Mouse (Mus musculus) liver, adult 2 months (tissue): Measurements from ENCODE around the gene Sim1. TPM values are rescaled to one million over a fixed set of nuclear protein-coding genes. Genes with fewer than 3 reads are reported as not detected.

Experiments used
- DNase-seq: peaks from one replicate; pipeline ENCODE4 v3.0.0-alpha.2; 2011; ENCODE audit warnings: low read depth, low spot score; ENCODE audit errors: extremely low read depth
- H3K27ac ChIP-seq: fragments of 200-500 bp; replicated peaks from 2 replicates; pipeline ENCODE4 v1.5.1; 2012; ENCODE audit warnings: low read depth, mild to moderate bottlenecking, control low read depth, inconsistent platforms, low read length; ENCODE audit not compliant: insufficient read depth
- H3K27me3 ChIP-seq: fragments of 200-500 bp; 2 replicates; pipeline ENCODE4 v1.6.1; 2012; ENCODE audit warnings: mild to moderate bottlenecking, moderate library complexity, low read length, inconsistent platforms; ENCODE audit not compliant: control insufficient read depth, insufficient read depth
- H3K36me3 ChIP-seq: fragments of 200-500 bp; 2 replicates; pipeline ENCODE4 v1.6.1; 2012; ENCODE audit warnings: low read length, inconsistent platforms; ENCODE audit not compliant: control insufficient read depth, insufficient read depth
- H3K4me1 ChIP-seq: fragments of 200-500 bp; 2 replicates; pipeline ENCODE4 v1.6.1; 2011; ENCODE audit warnings: low read length; ENCODE audit not compliant: control insufficient read depth, insufficient read depth
- H3K4me3 ChIP-seq: fragments of 200-500 bp; 2 replicates; pipeline ENCODE4 v1.5.1; 2011; ENCODE audit warnings: low read depth, mild to moderate bottlenecking, control low read depth, low read length, moderate library complexity; ENCODE audit not compliant: insufficient read depth
- H3K79me2 ChIP-seq: fragments of 200-500 bp; 2 replicates; pipeline ENCODE4 v1.6.1; 2012; ENCODE audit warnings: inconsistent platforms, mild to moderate bottlenecking, low read length, moderate library complexity; ENCODE audit not compliant: control insufficient read depth, insufficient read depth
- H3K9ac ChIP-seq: fragments of 200-500 bp; 2 replicates; pipeline ENCODE4 v1.6.1; 2012; ENCODE audit warnings: low read depth, mild to moderate bottlenecking, control low read depth, inconsistent platforms, low read length
- CTCF ChIP-seq: fragments of 200-500 bp; IDR thresholded peaks from 2 replicates; pipeline ENCODE4 v1.5.1; 2011; ENCODE audit warnings: low read depth, low read length, control low read depth
- POLR2A ChIP-seq: fragments of 200-500 bp; IDR thresholded peaks from 2 replicates; pipeline ENCODE4 v1.6.1; 2011; ENCODE audit warnings: low read length, control low read depth; ENCODE audit not compliant: insufficient read depth; ENCODE audit errors: extremely low read depth
- WGBS: fragments of 180-500 bp; shearing (Covaris S2); methylation state at CpG from one replicate; pipeline ENCODE4 v1.1.7; 2018; 5-methylcytosine and 5-hydroxymethylcytosine counted together
- polyA plus RNA-seq: library from polyadenylated mRNA; depleted of rRNA; stranded (reverse); fragments of >200 nt; gene quantifications from 2 replicates; pipeline ENCODE4 v1.2.3, GENCODE M21; 2012
- total RNA-seq: library from RNA; depleted of rRNA; stranded (reverse); fragments of >200 nt; gene quantifications from 2 replicates; pipeline ENCODE4 v1.2.3, GENCODE M21; 2014

Gene Sim1
- total and polyA plus RNA-seq, 2 experiments: not detected

DNA sequence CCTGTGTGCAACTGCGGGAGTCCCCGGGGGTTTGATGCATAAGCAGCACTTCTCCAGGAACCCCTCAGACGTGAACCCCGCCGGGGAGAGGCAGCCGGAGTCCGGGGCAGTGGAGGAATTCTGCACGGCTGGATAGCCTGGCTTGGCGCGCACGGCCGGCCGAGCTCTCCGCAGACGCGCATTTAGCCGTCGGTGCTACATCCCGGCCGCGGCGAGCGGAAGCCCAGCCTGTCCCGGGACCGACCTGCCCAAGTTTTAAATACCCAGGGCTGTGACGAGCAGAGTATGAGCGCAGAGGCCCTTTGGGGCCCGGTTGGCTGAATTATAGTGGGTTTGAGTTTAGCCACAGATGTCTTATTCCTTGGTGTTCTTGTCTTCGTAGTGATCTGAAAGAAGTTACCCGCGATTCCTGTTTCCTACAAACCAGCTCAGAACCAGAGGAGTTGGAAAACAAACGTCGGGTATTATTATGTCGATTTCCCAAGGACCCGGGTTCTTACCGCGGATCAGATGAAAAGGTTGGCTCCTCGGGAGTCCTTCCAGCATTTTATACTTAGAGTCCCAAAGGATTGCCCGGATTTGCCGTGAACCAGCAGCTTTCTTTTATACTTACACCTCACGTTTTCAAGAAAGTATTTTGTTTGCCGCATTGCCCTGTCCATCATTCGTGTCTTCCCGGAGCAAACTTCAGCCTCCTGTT is 687 bp downstream of the Sim1 start:
- WGBS: 1% methylated on average over 44 of the region's 44 CpGs
- H3K27ac ChIP-seq: no peak overlapping the region
- H3K27me3 ChIP-seq: peaks cover 36% of the 10 kb centered on the region
- no peaks in the 10 kb centered on the region; the same call in none of the 2 replicates for H3K4me1 ChIP-seq
- H3K79me2 ChIP-seq: no peaks in the 10 kb centered on the region
- TF ChIP-seq CTCF (no peak), POLR2A (no peak)
- no peak overlapping the region for H3K9ac ChIP-seq
- H3K36me3 ChIP-seq: no peaks in the 10 kb centered on the region
- H3K4me3 ChIP-seq: peak overlapping the region; percentile 42; the same call in 1 of the 2 replicates
- no peak for DNase-seq

DNA sequence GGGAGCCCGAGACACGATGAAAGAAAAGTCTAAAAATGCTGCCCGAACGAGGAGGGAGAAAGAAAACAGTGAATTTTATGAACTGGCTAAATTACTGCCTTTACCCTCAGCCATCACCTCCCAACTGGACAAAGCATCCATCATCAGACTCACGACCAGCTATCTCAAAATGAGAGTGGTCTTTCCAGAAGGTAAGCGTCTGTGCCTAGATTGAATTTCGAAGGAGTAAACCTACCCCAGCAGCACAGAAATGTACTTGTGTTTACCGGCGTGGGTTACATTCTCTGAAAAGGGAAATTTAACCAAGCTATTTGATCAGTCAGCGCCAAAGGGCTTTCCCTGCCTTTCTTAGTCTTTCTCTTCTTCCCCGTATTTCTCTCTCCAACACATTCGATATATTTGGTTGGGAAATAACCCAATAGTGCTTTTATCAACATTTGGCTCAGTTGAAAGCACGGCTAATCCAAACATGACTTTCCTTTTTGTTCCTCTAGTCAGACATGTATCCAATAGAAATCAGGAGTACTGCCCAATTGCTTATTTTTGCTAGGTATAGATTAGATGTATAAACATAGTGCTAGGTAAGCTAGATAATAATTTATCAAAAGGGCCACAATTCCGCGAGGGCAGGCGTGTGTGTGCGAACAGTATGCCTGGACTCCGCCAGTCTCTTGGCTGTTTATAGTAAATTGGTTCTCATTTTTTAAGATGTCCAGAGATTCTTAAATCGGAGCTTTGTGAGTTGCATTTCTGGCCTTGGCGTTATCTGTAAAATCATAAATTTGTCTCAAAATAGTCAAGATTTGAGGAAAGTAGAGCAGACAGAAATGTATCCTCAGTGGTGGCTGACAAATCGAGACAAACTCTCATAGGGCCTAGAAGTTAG is 1.6 kb downstream of the Sim1 start:
- Histone ChIP-seq H3K27ac (no peak overlapping the region), H3K36me3 (no peaks in the 10 kb centered on the region), H3K4me3 (no peak overlapping the region), H3K9ac (no peak overlapping the region), H3K4me1 (no peaks in the 10 kb centered on the region; the same call in none of the 2 replicates), H3K79me2 (no peaks in the 10 kb centered on the region), H3K27me3 (peaks cover 44% of the 10 kb centered on the region)
- no peak for TF ChIP-seq POLR2A
- TF ChIP-seq CTCF: no peak
- 12% methylated on average over 21 of the region's 21 CpGs for WGBS
- DNase-seq: no peak

DNA sequence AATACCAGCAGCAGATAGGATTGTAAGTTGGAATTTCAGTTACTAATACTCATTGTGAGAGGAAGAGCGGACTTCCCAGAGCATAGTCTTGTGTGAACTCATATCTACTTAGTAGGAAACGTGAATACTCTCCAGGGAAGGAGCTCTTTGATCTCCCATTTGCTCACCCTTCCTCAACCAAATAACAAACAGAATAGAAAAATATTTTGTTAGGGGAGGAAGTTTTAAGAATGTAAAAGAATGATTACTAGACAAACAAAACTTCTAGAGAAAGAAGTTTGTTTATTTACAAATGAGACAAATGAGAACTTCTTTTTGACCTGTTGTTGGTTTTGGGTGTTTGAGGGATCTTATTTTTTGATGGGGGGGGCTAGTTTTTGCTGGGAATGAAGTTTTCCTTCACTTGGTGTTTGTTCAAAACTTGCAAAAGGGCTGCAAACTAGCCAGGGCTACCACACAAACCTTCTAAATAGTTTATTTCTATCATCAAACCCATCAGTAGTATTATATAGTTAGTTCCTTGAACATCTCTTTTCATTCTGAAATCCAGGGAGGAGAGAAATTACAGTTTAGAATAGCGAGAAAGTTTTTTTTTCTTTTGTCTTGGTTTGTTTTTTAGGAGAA is 2.3 kb downstream of the Sim1 start:
- TF ChIP-seq CTCF (no peak), POLR2A (no peak)
- Histone ChIP-seq H3K9ac (no peak overlapping the region), H3K36me3 (no peaks in the 10 kb centered on the region), H3K4me3 (no peak overlapping the region), H3K27ac (no peak overlapping the region), H3K79me2 (no peaks in the 10 kb centered on the region), H3K4me1 (no peaks in the 10 kb centered on the region; the same call in none of the 2 replicates), H3K27me3 (peaks cover 47% of the 10 kb centered on the region)
- WGBS: 17% methylated on average over 3 of the region's 3 CpGs
- DNase-seq: no peak

GRCm38 (mm10) chr10:50897530-50898471 is 3.2 kb downstream of the Sim1 start:
- peaks cover 45% of the 10 kb centered on the region for H3K27me3 ChIP-seq
- 5% methylated on average over 32 of the region's 32 CpGs for WGBS
- no peak overlapping the region for H3K4me3 ChIP-seq
- no peak overlapping the region for H3K9ac ChIP-seq
- H3K27ac ChIP-seq: no peak overlapping the region
- H3K79me2 ChIP-seq: no peaks in the 10 kb centered on the region
- no peaks in the 10 kb centered on the region; the same call in none of the 2 replicates for H3K4me1 ChIP-seq
- peak; percentile 41 for DNase-seq
- H3K36me3 ChIP-seq: no peaks in the 10 kb centered on the region
- no peak for TF ChIP-seq POLR2A
- no peak; the same call in 1 of the 2 replicates for TF ChIP-seq CTCF

DNA sequence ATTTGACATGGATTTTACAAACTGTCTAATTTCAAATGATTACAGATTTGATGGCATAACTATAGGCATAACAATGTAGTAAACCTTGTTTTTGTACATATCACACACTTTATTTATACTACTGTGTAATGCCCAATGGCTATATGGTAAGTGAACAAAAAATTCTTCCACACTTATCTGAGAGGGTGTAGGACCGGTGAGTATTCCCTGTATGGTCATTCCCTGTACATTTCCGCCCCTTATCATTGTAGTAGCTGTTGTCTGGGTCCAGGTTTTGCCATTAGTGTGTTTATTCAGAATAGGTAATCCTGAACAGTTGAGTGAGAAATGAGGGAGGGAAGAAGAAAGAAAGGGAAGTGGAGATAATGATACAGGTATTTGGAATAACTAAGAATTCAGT is 4.1 kb downstream of the Sim1 start:
- no peak for DNase-seq
- Histone ChIP-seq H3K27me3 (peaks cover 49% of the 10 kb centered on the region), H3K4me1 (no peaks in the 10 kb centered on the region; the same call in none of the 2 replicates), H3K9ac (no peak overlapping the region), H3K79me2 (no peaks in the 10 kb centered on the region), H3K4me3 (no peak overlapping the region), H3K27ac (no peak overlapping the region), H3K36me3 (no peaks in the 10 kb centered on the region)
- no peak for TF ChIP-seq POLR2A
- TF ChIP-seq CTCF: no peak
- WGBS: 34% methylated on average over 2 of the region's 2 CpGs
